Mouse (Mus musculus): Measurements from ENCODE around the gene Scgb1a1.
A peak's percentile ranks its signal among the peaks of the same experiment; 100 is the strongest.
"Not testable (repeated sequence)": the region's sequence is repeated elsewhere in the genome, so short reads cannot be mapped to it uniquely, and the experiment has no call there.

The Scgb1a1 gene

DNA sequence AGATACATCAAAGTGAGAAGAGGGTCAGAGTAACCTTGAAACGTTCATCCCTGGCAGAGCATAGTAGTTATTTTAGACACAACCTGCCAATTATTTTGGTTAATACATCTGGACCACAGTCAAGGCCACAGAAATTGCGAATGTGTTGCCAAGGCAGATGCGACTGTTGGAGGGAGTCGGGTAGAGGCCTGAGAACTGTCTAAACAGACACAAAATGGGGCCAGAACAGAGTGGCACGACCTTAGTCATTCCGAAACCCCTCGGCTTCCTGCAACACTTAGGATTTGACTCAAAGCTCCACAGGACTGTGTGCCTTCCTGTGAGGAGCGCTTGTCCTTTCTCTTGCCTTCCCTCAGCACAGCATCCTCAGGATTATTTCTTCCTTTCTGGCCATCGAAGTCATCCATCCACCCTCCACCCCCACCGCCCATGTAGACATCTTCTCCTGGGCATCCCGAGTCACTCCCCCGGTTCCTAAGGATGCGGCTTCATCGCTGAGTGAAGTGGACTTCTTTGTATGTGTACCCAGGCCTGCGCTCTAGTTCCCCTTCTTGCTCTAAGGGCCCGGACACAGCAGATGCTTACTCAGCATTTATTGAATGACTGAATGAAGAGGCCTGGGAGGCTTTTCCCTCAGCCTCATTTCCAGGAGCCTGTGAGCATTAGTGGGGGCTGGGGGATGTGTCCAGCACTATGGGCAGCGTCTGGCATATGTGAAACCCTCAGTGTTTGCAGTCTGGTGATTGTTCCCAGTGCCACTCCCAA, 12.7 kb upstream of the Scgb1a1 start:
- DNase-seq (ENCODE audit: low read depth, low spot score) = no peak

DNA sequence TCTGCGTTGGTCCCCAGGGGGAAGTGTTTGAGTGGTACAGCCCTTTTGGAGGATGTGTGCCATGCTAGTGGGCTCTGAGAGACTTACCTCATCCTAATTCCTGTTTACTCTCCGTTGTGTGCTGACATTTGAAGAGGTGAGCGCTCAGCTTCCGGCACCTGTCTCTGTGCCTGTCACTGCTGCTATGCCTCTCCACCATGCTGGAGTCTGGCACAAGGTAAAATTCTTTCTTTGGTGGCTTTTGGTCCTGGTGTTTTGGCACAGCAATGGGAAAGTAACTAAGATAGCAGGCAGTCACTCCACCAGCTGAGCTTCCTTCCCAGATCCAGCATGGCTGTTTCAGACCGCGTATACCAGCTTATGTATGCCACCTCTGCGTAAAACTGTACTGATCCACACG, 12.0 kb upstream of the Scgb1a1 start:
- no peak for DNase-seq (ENCODE audit: low read depth, low spot score)

DNA sequence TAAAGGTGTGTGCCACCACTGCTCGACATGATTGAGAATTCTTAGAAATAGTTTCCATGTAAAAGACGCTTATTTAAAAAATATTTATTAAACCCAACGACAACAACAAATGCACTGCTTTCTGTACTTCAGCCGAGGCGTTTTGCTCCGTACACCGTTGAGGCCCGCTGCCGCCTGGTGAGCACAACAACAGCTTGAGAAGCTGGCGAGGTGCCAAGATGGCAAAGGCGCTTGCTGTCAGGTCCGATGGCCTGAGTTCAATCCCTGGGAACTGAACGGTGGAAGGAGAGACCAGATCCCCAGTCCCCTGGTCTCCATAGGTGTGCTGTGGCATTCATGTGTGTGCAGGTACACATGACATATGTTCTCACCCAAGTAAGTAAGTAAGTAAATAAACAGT, 9.7 kb upstream of the Scgb1a1 start:
- no peak for DNase-seq (ENCODE audit: low read depth, low spot score)

DNA sequence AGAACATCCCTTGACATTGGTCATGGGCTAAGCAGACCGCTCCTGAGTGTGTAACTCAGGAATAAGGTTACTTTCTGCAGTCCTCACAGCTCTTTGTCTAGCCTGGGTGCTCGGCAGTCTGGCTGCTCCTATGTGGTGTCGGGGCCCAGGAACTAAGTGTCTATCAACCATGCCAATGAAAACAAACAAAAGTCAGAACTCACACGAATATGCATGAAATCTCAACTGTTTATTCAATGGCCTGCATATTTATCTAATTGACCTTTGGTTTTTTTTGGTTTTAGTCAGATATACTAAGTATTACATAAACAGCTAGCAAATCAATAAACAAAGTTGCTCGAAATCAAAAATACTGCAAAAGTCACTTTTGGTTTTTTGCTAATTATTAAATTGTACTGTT, 7.4 kb upstream of the Scgb1a1 start:
- no peak for DNase-seq (ENCODE audit: low read depth, low spot score)

DNA sequence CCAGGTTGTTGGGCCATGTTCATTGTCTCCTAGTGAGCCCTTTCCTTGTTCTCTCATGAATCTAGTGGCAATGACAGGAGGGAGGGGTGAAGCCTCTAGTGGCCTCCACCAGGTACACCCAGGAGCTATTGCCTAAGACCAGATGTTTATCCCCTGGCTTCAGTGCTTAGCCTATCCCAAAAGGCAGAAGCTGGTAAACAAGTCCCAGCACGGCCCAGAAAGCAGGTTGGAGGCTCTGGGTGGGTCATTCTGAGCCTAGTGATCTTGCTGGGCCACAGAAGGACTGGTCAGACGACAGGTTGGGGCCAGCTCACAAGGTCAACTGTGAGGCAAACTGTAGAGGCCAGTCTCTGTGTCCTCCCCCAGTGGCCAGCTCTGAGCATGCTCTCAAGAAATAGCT, 3.0 kb upstream of the Scgb1a1 start:
- DNase-seq (ENCODE audit: low read depth, low spot score) = no peak

DNA sequence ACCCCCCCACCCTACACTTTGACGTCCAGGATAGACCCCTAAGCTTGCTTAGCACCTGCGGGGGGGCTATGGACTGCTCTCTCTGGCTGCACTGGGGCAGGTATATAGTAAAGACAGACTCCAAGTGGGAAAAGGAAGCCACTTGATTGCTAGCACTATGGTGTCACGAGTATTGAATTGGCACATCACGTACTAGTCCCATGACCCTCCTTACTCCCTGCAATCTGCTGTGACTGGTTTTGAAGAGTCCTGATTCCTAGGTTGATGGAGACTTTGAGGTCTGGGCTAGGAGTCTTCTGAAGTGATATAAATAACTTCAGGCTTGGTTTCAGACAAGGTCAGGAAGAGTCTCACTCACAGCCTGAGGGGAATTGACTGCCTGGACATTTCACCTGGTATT, 2.4 kb upstream of the Scgb1a1 start:
- no peak for DNase-seq (ENCODE audit: low read depth, low spot score)

DNA sequence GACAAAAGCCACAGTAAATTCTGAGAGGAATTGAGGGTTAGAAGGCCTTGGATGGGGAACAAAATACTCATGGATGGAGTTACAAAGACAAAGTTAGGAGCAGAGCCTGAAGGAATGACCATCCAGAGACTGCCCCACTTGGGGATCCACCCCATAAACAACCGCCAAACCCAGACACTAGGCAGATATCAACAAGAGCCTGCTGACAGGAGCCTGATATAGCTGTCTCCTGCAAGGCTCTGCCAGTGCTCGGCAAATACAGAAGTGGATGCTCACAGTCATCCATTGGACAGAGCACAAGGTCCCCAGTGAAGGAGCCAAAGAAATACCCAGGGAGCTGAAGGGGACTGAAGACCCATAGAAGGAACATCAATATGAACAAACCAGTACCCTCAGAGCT, 3.9 kb downstream of the Scgb1a1 start:
- not testable (repeated sequence) for DNase-seq (ENCODE audit: low read depth, low spot score)

DNA sequence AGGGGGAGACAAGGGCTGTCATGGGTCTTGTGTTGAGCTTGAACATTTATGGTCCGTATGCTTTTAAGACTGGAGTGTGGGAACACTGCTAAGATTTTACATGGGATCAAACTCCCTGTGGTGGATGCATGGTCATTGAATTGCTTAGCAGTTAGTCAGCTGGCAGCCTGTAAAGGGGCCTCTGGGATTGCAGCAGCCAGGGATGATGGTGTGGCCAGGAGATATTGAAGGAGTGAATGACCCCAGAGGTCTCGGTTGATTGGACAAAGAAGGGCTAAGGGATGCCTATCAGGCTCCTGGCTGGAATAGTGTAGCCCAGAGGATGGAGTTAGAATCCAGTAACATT, 4.8 kb downstream of the Scgb1a1 start:
- DNase-seq (ENCODE audit: low read depth, low spot score) = no peak

DNA sequence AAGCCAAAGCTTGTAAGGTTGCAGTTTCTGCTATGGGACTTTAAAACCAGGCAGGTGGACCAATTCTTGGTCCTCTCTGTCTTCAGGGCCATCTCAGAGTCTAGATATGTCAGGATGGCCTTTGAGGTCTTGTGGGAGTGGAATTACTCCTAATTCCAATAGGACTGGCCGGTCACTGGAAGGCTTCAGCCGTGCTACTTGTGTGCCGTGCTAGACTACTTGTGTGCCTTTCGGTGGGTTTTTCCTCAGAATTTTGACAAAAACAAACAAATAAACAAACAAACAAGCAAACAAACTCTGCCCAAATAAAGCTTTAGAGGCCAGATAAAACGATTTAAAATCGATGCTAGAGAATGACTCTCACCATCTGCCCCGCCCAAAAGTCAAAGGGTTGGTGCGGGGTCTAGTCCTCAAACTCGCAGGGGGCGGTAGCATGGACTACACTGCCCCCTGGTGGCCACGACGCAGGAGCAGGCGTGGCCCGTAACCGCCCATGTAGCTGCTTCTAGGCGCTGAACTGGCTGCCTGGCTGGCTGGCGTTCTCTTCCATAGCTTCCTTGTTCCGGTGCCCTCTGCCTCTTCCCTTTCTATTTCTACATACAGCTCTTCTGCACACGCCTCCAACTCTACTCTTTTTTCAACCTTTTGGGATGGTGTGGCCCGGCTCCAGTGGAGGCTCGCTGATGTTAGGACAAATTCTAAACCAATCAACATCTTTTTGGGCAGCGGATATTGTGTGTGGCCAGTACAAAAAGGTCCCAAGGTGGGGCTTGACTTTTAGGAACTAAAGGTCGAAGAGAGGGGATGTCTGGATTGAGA, 5.4 kb downstream of the Scgb1a1 start:
- DNase-seq (ENCODE audit: low read depth, low spot score) = peak; percentile 91

DNA sequence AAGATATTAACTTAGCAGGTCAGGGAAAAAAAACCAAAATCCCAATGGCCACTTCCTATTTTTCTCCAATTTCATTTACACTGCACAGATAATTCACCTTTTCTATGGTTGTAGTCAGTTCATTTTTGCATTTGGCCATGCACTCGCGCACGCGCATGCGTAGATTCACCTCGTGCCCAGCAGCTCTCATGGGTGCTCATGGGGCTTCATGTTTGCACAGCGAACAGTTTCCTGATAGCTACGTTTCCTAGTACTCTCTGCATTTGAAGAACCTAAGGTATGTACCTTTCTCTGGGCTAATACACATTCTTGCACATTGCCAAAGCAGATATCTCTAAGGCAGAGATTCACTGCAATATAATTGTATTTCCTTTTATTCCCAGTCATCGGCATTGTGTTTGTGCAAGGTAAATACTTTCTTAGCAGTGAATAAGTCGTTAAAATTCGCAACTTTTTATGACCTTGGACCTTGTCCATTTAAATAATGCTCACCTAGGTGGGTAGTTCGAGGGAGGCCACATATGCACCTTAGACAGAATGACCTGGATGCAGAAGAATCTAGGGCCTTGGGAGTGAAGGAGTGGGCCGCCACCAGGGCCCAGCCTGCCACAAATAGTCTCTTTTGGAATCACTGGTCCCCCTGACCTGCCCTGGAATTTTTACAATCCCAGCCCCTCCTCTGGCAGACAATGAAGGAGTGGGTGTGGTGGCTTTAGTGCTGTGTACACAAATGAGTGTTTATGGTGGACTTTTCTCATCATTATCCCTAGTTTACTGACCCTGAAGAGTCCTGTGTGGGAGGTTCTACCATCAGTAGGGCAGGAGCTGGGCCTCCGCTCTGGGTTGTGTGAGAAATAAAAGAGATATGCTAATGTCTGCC, 6.2 kb downstream of the Scgb1a1 start:
- DNase-seq (ENCODE audit: low read depth, low spot score) = no peak

DNA sequence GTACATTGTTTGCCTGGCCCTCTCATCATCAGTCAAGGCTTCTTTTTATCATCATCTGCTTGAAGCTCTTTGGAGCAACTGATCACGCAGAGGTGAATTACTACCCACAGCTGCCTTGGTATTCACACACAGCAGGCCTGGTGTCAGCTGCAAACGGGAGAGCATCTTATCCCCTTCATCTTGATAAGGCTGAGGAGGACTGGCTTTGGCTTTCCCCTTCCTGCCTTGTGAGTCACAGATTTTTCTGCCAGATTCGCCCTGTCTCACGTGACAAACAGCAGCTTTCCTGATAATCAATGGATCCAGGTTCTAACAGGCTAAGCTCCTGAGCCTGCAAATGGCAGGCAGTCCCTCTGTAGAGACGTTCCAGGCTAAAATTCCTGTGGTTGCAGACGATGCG, 7.8 kb downstream of the Scgb1a1 start:
- DNase-seq (ENCODE audit: low read depth, low spot score) = no peak

DNA sequence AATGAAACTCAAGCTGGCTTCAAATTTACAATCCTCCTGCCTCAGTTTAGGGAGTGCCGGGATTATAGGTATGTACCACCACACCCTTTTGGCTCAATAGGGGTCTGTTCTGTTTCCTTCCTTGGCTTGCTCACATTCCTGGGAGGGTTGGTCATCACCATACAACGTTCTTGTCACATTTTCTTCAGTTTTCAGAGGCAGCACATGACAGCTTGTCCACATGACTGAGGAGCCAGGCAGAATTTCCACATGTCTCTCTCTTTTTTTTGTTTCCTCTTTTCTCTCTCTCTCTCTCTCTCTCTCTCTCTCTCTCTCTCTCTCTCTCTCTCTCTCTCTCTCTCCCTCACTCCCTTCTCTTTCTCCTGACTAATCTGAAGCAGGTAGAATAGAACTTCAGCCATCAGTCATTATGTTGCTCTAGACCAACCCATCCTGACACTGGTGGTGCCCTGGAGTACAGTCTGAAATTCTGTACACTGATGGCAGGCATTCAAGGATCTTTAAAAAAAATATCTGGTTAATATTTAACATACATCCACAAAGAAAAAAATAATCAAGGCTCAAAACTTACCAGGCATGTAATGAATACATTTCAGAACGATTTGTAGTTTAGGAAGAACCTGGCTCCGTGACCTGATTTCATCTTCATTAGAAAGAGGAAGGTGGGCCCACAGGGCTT, 10.6 kb downstream of the Scgb1a1 start:
- DNase-seq (ENCODE audit: low read depth, low spot score) = no peak

DNA sequence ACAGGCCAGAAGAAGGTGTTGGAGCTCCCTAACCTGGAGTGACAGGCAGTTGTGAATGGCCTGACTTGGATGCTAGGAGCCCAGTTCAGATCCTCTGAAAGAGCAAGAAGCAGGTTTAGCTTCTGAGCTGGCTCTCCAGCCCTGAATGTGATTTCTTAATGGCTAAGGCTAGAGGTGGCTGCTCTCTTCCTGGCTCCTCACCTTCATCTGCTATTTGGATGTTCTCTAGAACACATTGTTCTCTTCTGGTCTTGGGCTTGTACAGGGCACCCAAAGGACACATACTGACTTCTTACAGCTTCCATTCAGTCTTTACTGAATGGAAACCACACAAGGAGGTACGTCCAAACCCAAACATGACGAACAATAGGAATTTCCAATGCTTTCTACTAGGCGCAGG, 11.7 kb downstream of the Scgb1a1 start:
- no peak for DNase-seq (ENCODE audit: low read depth, low spot score)

DNA sequence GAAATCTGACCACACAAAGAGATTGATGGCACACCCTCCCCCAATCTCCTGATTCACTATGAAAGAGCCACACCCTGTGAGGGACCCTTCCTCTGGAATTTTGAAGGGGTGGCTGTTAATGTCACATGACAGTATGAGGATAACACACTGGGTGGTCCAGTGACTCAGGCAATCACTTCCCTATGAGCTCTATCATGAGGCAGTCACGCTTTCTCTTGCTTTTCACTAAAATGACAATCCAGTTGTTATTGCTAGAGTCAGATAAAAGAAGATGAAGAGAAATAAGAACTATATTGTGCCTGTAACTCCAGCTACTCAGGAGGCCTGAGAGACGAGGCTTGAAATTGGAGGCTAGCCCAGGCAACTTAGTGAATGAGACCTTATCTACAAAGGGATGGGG, 12.2 kb downstream of the Scgb1a1 start:
- no peak for DNase-seq (ENCODE audit: low read depth, low spot score)

DNA sequence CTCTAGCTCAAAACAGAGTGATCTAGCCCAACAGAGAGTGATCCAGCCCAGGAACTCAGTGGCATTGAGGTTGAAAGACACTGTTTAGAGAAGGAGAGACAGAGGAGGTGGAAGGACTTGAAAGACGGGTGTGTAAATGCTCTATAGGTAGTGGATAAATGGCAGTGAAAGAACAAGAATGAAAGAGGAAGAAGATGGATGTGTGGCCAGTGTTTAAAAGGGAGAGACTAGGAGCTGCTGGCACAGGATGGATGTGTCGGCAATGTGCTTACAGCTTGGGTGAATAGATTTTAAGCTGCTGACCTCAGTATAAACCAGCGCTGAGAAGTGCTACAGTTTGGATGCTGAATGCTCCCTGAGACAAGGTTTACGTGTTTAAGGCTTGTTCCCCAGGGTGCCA, 13.3 kb downstream of the Scgb1a1 start:
- no peak for DNase-seq (ENCODE audit: low read depth, low spot score)

DNA sequence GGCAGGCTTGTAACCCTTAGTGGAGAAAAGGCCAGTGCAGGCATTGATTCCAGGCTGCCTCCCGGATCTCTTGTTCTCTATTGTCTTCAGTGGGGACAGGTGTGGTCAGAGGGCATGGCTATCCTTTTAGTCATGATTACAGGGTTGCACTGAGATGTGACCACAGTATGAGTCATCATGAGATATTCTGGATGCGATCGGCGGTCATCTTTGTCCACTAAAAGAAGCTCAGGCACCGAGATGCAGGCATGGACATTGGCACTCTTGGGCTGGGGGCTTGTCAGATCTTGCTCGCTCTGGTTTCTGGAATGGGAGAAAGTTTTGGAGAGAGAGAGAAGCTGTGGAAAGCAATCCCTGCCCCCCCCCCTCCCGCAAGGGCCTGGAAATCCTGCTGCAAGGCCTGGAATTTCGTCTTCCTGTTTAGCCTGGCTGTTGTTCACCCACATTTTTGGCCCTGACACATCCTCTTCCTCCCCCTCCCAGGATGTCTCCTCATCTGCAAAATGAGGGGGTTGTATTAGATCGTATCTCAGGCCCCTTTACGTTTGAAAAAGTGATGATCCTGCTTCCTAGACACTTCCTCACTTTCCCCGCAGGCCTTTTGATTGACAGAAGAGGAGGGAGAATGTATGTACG, 13.9 kb downstream of the Scgb1a1 start:
- DNase-seq (ENCODE audit: low read depth, low spot score) = no peak

DNA sequence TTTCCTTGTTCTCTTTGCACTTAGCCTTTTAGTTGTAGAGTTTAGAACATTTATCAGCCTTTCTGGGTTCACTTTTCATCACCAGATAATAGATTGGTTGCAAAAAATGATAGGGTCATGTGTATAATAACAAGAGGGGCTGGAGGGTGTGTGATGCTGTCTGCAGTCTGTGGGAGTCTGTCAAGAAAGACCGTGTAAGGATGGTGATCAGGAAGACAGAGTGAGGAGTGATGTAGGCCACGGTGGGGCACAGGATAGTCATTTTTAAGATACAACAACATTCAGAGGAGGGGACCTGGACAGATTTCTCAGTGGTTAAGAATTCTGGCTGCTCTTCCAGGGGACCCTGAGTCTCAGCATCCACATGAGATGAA, 15.6 kb downstream of the Scgb1a1 start:
- no peak for DNase-seq (ENCODE audit: low read depth, low spot score)

DNA sequence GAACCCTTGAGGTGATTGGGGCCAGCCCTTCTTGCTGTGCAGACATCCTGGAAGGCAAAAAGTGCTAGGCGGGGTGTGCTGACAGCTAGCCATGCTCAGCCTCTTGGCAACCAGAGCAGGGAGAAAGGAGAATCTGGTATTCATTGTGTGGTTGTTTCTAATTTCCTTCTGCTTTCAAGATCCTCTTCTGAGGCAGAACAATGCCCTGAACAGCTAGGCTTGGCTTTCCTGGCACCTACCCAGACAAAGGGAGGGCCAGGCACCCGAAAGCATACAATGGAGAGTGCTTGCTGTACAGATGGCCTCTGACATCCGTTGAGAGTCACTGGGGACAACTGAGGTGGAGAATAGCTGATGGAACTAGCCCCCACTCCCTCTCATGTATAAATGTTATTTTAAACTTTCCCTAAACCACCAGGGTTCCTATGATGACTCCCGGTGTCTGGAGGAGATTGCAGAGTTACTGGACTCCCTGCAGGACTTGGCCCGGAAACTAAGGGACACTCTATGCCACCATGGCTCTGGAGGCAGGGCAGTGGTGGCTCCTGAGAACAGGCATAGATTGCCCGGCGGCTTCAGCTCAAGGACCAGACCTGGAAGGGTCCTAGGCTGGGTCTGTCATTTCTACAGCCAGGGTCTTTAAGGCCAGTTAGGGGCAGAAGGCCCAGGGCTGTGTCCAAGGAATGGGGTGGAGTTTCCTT, 16.2 kb downstream of the Scgb1a1 start:
- DNase-seq (ENCODE audit: low read depth, low spot score) = no peak

DNA sequence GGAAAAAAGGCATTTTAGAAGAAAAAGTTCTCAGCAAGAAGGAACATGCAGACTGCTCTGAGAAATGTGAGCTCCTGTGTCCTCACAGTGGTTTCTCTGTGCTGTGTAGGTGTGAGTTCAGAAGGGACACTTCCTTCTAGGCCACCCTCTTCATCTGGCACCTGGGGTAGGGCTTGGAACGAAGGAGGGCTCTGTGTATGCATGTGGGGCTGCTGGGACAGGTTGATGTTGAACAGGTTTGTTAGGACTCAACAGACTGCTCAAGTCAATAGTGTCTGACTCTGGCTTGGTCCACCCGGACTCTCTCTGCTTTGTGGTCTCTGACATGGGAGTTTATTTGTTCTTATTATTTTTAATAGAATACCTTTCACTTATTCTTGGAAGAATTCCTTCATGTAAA, 17.4 kb downstream of the Scgb1a1 start:
- no peak for DNase-seq (ENCODE audit: low read depth, low spot score)

DNA sequence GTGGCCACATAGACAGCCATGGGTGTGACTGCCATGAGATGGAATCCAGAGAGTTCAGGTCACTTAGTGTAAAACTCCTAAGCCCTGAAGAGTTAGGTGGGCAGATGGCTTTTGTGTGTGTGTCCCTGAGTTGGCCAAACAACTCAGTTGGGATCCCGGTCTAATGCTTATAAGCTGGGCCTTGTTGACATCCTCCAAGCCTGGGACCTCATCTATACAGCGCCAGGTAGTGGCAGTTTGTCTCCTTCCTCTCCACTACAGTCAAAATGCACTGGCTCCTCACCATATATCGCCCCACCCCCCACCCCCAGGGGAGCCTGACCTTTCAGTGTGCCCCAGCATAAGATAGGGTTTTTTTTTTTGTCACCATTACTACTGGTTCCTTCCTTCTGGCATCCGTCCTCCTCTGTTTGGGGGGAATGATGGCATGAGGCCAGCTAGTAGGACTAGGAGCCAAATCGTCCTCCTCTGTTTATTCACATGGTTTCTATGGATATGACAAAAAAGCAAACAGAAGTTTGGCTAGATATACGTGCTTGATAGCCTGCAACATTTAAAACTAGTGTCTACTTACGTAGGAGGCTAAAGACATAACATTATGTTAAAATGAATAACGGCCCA, 18.0 kb downstream of the Scgb1a1 start:
- no peak for DNase-seq (ENCODE audit: low read depth, low spot score)
